Mouse (Mus musculus) myocyte (in vitro differentiated cells): ENCODE results near the gene Rnf217. TPM values are rescaled to one million over a fixed set of nuclear protein-coding genes. Genes with fewer than 3 reads are reported as not detected.

Source experiments
- H3K27me3 ChIP-seq: one replicate; pipeline ENCODE4 v1.6.1; 2011; ENCODE audit not compliant: control insufficient read depth, insufficient read depth, insufficient read length
- H3K36me3 ChIP-seq: one replicate; pipeline ENCODE4 v1.6.1; 2011; ENCODE audit not compliant: control insufficient read depth, insufficient read depth
- H3K4me2 ChIP-seq: one replicate; pipeline ENCODE4 v1.6.1; 2011; ENCODE audit warnings: low read depth, control low read depth
- H3K4me3 ChIP-seq: one replicate; pipeline ENCODE4 v1.5.1; 2011; ENCODE audit warnings: mild to moderate bottlenecking, control low read depth, moderate library complexity
- H3K79me2 ChIP-seq: one replicate; pipeline ENCODE4 v1.6.1; 2011; ENCODE audit not compliant: control insufficient read depth, insufficient read depth
- H3ac ChIP-seq: one replicate; pipeline ENCODE4 v1.6.1; 2011; ENCODE audit not compliant: control insufficient read depth, insufficient read length
- CEBPB ChIP-seq: IDR thresholded peaks from 2 replicates; pipeline ENCODE4 v1.6.1; 2011; ENCODE audit warnings: mild to moderate bottlenecking, moderate library complexity; ENCODE audit not compliant: poor library complexity, insufficient read depth, severe bottlenecking
- E2F4 ChIP-seq: IDR thresholded peaks from one replicate; pipeline ENCODE4 v1.6.1; 2011; ENCODE audit warnings: mild to moderate bottlenecking, control low read depth, moderate library complexity; ENCODE audit not compliant: insufficient read depth
- MAX ChIP-seq: IDR thresholded peaks from one replicate; pipeline ENCODE4 v1.6.1; 2011; ENCODE audit warnings: low read depth, mild to moderate bottlenecking, control low read depth
- MYOD1 ChIP-seq, 3 experiments: IDR thresholded peaks; one replicate each; pipeline ENCODE4 v1.6.1; 2011; ENCODE audit warnings: control low read depth in 2 of 3, low read depth in 2 of 3, mild to moderate bottlenecking in 2 of 3, moderate library complexity in 1 of 3; ENCODE audit not compliant: insufficient read length in 2 of 3, control insufficient read depth in 1 of 3
- MYOG ChIP-seq, 3 experiments: IDR thresholded peaks; one replicate each; pipeline ENCODE4 v1.6.1; 2011; ENCODE audit warnings: control low read depth in 2 of 3, low read depth in 2 of 3, mild to moderate bottlenecking in 2 of 3; ENCODE audit not compliant: insufficient read length in 2 of 3, control insufficient read depth in 1 of 3, insufficient read depth in 1 of 3
- POLR2A ChIP-seq: IDR thresholded peaks from one replicate; pipeline ENCODE4 v1.6.1; 2011; ENCODE audit warnings: low read depth, mild to moderate bottlenecking, control low read depth, moderate library complexity; ENCODE audit not compliant: insufficient read length
- POLR2AphosphoS2 ChIP-seq: IDR thresholded peaks from one replicate; pipeline ENCODE4 v1.6.1; 2011; ENCODE audit warnings: low read depth, control low read depth; ENCODE audit not compliant: insufficient read length
- REST ChIP-seq: IDR thresholded peaks from one replicate; pipeline ENCODE4 v1.6.1; 2011; ENCODE audit warnings: mild to moderate bottlenecking, control low read depth, moderate library complexity; ENCODE audit not compliant: insufficient read depth, insufficient read length
- SRF ChIP-seq: IDR thresholded peaks from one replicate; pipeline ENCODE4 v1.6.1; 2011; ENCODE audit warnings: low read depth; ENCODE audit not compliant: control insufficient read depth, insufficient read length
- TCF12 ChIP-seq: IDR thresholded peaks from one replicate; pipeline ENCODE4 v1.6.1; 2011; ENCODE audit warnings: mild to moderate bottlenecking, control low read depth; ENCODE audit not compliant: poor library complexity, insufficient read depth, severe bottlenecking
- TCF3 ChIP-seq: IDR thresholded peaks from one replicate; pipeline ENCODE4 v1.6.1; 2011; ENCODE audit warnings: low read depth, control low read depth; ENCODE audit not compliant: insufficient read length
- USF1 ChIP-seq: IDR thresholded peaks from one replicate; pipeline ENCODE4 v1.6.1; 2011; ENCODE audit warnings: low read depth, mild to moderate bottlenecking, control low read depth, moderate library complexity
- polyA plus RNA-seq: library from polyadenylated mRNA; unstranded; fragments of >200 nt; fragmentation: generic; extraction: Trizol; gene quantifications from one replicate; pipeline ENCODE4 v1.2.1, GENCODE M21; 2012; ENCODE audit warnings: missing spikeins

Rnf217 gene
- polyA plus RNA-seq, 1 experiment: 5.8 TPM

GRCm38 (mm10) chr10:31515897-31516296 is 93.1 kb downstream of the Rnf217 start:
- Histone ChIP-seq H3K27me3 (no peaks in the 10 kb centered on the region), H3K79me2 (peaks cover 26% of the 10 kb centered on the region), H3K4me2 (no peak overlapping the region), H3K36me3 (peaks cover 3% of the 10 kb centered on the region), H3K4me3 (no peak overlapping the region), H3ac (no peak overlapping the region)
- TF ChIP-seq MAX (no peak), E2F4 (no peak), POLR2A (no peak), REST (no peak), TCF3 (no peak), TCF12 (no peak), CEBPB (no peak), POLR2AphosphoS2 (no peak), MYOG (IDR thresholded peaks at IDR 0.05; ENCODE audit: control insufficient read depth in 1 of 3, insufficient read depth in 1 of 3, insufficient read length in 2 of 3, low read depth in 2 of 3) (no peak)

GRCm38 (mm10) chr10:31504134-31504551 is 104.8 kb downstream of the Rnf217 start:
- no peaks in the 10 kb centered on the region for H3K27me3 ChIP-seq
- H3K4me3 ChIP-seq: no peak overlapping the region
- H3ac ChIP-seq: no peak overlapping the region
- TF ChIP-seq CEBPB (no peak), MYOG (IDR thresholded peaks at IDR 0.05; ENCODE audit: control insufficient read depth in 1 of 3, insufficient read depth in 1 of 3, insufficient read length in 2 of 3, low read depth in 2 of 3) (peak; percentile 17 to 85 (median 60)), TCF3 (peak; percentile 4), TCF12 (peak; percentile 43), MYOD1 (IDR thresholded peaks at IDR 0.05; ENCODE audit: control insufficient read depth in 1 of 3, insufficient read length in 2 of 3, low read depth in 2 of 3) (peak; percentile 58 to 83 (median 75)), SRF (no peak)
- peak overlapping the region; percentile 63 for H3K4me2 ChIP-seq
- no peaks in the 10 kb centered on the region for H3K79me2 ChIP-seq
- H3K36me3 ChIP-seq: peaks cover 26% of the 10 kb centered on the region

- H3K4me2 ChIP-seq: peak overlapping the region; percentile 63
- H3K27me3 ChIP-seq: no peaks in the 10 kb centered on the region
- no peak overlapping the region for H3ac ChIP-seq
- no peak for TF ChIP-seq MYOD1 (IDR thresholded peaks at IDR 0.05; ENCODE audit: control insufficient read depth in 1 of 3, insufficient read length in 2 of 3, low read depth in 2 of 3)
- no peak for TF ChIP-seq MAX
- TF ChIP-seq E2F4: no peak
- no peak for TF ChIP-seq POLR2AphosphoS2
- no peak for TF ChIP-seq MYOG (IDR thresholded peaks at IDR 0.05; ENCODE audit: control insufficient read depth in 1 of 3, insufficient read depth in 1 of 3, insufficient read length in 2 of 3, low read depth in 2 of 3)
- TF ChIP-seq CEBPB: 0 out of 2 replicates have a peak, but pooled peaks have one; percentile 29
- TF ChIP-seq POLR2A: no peak
- TF ChIP-seq SRF: no peak
- TF ChIP-seq TCF3: no peak
- peak; percentile 86 for TF ChIP-seq USF1
- TF ChIP-seq TCF12: no peak
- TF ChIP-seq REST: no peak
- peaks cover 23% of the 10 kb centered on the region for H3K36me3 ChIP-seq
- no peaks in the 10 kb centered on the region for H3K79me2 ChIP-seq
- H3K4me3 ChIP-seq: no peak overlapping the region
Observed at GRCm38 (mm10) chr10:31503542-31504133, 105.3 kb downstream of the Rnf217 start.

- no peak overlapping the region for H3ac ChIP-seq
- H3K4me3 ChIP-seq: no peak overlapping the region
- no peaks in the 10 kb centered on the region for H3K79me2 ChIP-seq
- H3K27me3 ChIP-seq: no peaks in the 10 kb centered on the region
- no peak for TF ChIP-seq REST
- no peak for TF ChIP-seq MYOG (IDR thresholded peaks at IDR 0.05; ENCODE audit: control insufficient read depth in 1 of 3, insufficient read depth in 1 of 3, insufficient read length in 2 of 3, low read depth in 2 of 3)
- TF ChIP-seq POLR2A: no peak
- TF ChIP-seq POLR2AphosphoS2: no peak
- no peak for TF ChIP-seq CEBPB
- TF ChIP-seq TCF3: no peak
- H3K4me2 ChIP-seq: no peak overlapping the region
- peaks cover 27% of the 10 kb centered on the region for H3K36me3 ChIP-seq
Observed at GRCm38 (mm10) chr10:31501644-31502043, 107.3 kb downstream of the Rnf217 start.

GRCm38 (mm10) chr10:31496931-31497330 is 112.1 kb downstream of the Rnf217 start:
- TF ChIP-seq TCF12 (no peak), POLR2A (no peak), POLR2AphosphoS2 (no peak), MYOG (IDR thresholded peaks at IDR 0.05; ENCODE audit: control insufficient read depth in 1 of 3, insufficient read depth in 1 of 3, insufficient read length in 2 of 3, low read depth in 2 of 3) (no peak), REST (no peak), MAX (no peak), SRF (no peak), E2F4 (no peak), MYOD1 (IDR thresholded peaks at IDR 0.05; ENCODE audit: control insufficient read depth in 1 of 3, insufficient read length in 2 of 3, low read depth in 2 of 3) (no peak), TCF3 (no peak), USF1 (no peak), CEBPB (no peak)

More at GRCm38 (mm10) chr10:31496931-31497330, 112.1 kb downstream of the Rnf217 start:
- no peak overlapping the region for H3K4me3 ChIP-seq
- H3K27me3 ChIP-seq: no peaks in the 10 kb centered on the region
- peaks cover 12% of the 10 kb centered on the region for H3K36me3 ChIP-seq
- H3K79me2 ChIP-seq: no peaks in the 10 kb centered on the region
- no peak overlapping the region for H3ac ChIP-seq
- no peak overlapping the region for H3K4me2 ChIP-seq
